Mouse (Mus musculus) brain, embryonic 14.5 days (tissue): ENCODE data around the gene 1700084M14Rik. TPM values are rescaled to one million over a fixed set of nuclear protein-coding genes. Genes with fewer than 3 reads are reported as not detected.
"Not testable (repeated sequence)": the region's sequence is repeated elsewhere in the genome, so short reads cannot be mapped to it uniquely, and the experiment has no call there.

ENCODE experiments used
- DNase-seq: peaks from one replicate; pipeline ENCODE4 v3.0.0-alpha.2; 2011; ENCODE audit warnings: low read depth
- polyA plus RNA-seq: library from polyadenylated mRNA; depleted of rRNA; stranded (reverse); fragments of >200 nt; gene quantifications from 2 replicates; pipeline ENCODE4 v1.2.3, GENCODE M21; 2012; rRNA removed

The 1700084M14Rik gene
- not detected in 2 replicates for polyA plus RNA-seq

DNA sequence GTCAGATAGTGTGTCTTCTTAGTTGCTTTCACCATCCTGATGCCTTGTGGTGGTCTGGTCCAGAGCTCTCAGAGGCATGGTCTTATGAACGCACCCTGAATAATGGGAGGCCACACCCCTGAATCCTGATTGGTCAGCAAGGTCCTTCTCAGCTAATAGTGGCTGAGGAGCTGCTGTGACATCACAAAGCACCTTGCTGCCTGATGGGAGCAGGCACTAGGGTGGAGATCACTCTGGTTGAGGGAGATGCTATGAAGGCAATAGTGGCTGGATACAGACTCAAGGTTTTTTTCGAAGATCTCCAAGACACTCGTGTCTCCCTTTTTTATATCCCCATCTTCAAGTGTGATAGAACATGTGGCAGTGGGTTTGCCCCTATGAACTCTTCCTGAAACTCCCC lies at the start of gene 1700084M14Rik:
Gene 1700084M14Rik (minus strand): TSS at position 101 of the 400 bp plus-strand sequence.
- not testable (repeated sequence) for DNase-seq

Other genes starting within 250 kb of the 1700084M14Rik start
- not detected in 2 replicates for gene Mageb2, start 244.2 kb downstream of the 1700084M14Rik start, polyA plus RNA-seq
- not detected in 2 replicates for gene Gm5072, start 183.4 kb downstream of the 1700084M14Rik start, polyA plus RNA-seq
- gene Gm8914, start 95.8 kb downstream of the 1700084M14Rik start, polyA plus RNA-seq = not detected in 2 replicates
- not detected in 2 replicates for gene Gm14781, start 56.3 kb upstream of the 1700084M14Rik start, polyA plus RNA-seq
- gene Mageb5, start 207.1 kb upstream of the 1700084M14Rik start, polyA plus RNA-seq = not detected in 2 replicates